Mouse (Mus musculus) layer of hippocampus, postnatal 10 days (tissue): ENCODE results near the gene Gm10715. TPM values are rescaled to one million over a fixed set of nuclear protein-coding genes. Genes with fewer than 3 reads are reported as not detected.
A peak's percentile ranks its signal among the peaks of the same experiment; 100 is the strongest.
"Not testable (repeated sequence)": the region's sequence is repeated elsewhere in the genome, so short reads cannot be mapped to it uniquely, and the experiment has no call there.

Experiments
- DNase-seq, 2 experiments: peaks; one replicate each; pipeline ENCODE4 v3.0.0; 2021; ENCODE audit warnings: low spot score in 2 of 2
- long read RNA-seq: library from polyadenylated mRNA; stranded (forward); transcript quantifications from one replicate; pipeline ENCODE4 v2.0.0, GENCODE M21; 2023
- total RNA-seq, 2 experiments: library from RNA; stranded (reverse); gene quantifications; 2 replicates each; pipeline ENCODE4 v1.2.3; 2021

Gm10715 gene
- not detected for total RNA-seq
- long read RNA-seq = 0 reads

DNA sequence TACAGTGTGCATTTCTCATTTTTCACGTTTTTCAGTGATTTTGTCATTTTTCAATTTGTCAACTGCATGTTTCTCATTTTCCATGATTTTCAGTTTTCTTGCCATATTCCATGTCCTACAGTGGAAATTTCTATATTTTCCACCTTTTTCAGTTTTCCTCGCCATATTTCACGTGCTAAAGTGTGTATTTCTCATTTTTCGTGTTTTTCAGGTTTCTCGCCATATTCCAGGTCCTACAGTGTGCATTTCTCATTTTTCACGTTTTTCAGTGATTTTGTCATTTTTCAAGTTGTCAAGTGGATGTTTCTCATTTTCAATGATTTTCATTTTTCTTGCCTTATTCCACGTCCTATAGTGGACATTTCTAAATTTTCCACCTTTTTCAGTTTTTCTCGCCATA is at the start of gene Gm10715:
Gene Gm10715, plus strand, starts transcription at position 301 of the 400 bp plus-strand sequence.
- not testable (repeated sequence) for DNase-seq

DNA sequence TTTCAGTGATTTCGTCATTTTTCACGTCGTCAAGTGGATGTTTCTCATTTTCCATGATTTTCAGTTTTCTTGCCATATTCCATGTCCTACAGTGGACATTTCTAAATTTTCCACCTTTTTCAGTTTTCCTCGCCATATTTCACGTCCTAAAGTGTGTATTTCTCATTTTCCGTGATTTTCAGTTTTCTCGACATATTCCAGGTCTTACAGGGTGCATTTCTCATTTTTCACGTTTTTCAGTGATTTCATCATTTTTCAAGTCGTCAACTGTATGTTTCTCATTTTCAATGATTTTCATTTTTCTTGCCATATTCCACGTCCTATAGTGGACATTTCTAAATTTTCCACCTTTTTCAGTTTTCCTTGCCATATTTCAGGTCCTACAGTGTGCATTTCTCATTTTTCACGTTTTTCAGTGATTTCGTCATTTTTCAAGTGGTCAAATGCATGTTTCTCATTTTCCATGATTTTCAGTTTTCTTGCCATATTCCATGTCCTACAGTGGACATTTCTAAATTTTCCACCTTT is 36.2 kb upstream of the Gm10715 start, which contains the start of gene Gm10722:
Gene Gm10722, plus strand, starts transcription at position 478 of the 528 bp plus-strand sequence.
- peak; percentile 14 to 23 for DNase-seq

DNA sequence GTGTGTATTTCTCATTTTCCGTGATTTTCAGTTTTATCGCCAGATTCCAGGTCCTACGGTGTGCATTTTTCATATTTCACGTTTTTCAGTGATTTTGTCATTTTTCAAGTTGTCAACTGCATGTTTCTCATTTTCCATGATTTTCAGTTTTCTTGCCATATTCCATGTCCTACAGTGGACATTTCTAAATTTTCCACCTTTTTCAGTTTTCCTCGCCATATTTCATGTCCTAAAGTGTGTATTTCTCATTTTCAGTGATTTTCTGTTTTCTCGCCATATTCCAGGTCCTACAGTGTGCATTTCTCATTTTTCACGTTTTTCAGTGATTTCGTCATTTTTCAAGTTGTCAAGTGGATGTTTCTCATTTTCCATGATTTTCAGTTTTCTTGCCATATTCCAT is 35.7 kb upstream of the Gm10715 start:
- DNase-seq = peak; percentile 8 to 14

DNA sequence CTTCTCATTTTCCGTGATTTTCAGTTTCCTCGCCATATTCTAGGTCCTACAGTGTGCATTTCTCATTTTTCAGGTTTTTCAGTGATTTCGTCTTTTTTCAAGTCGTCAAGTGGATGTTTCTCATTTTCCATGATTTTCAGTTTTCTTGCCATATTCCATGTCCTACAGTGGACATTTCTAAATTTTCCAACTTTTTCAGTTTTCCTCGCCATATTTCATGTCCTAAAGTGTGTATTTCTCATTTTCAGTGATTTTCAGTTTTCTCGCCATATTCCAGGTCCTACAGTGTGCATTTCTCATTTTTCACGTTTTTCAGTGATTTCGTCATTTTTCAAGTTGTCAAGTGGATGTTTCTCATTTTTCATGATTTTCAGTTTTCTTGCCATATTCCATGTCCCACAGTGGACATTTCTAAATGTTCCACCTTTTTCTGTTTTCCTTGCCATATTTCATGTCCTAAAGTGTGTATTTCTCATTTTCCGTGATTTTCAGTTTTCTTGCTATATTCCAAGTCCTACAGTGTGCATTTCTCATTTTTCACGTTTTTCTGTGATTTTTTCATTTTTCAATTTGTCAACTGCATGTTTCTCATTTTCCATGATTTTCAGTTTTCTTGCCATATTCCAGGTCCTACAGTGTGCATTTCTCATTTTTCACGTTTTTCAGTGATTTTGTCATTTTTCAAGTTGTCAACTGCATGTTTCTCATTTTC is 34.6 kb upstream of the Gm10715 start:
- peak; percentile 98 for DNase-seq

DNA sequence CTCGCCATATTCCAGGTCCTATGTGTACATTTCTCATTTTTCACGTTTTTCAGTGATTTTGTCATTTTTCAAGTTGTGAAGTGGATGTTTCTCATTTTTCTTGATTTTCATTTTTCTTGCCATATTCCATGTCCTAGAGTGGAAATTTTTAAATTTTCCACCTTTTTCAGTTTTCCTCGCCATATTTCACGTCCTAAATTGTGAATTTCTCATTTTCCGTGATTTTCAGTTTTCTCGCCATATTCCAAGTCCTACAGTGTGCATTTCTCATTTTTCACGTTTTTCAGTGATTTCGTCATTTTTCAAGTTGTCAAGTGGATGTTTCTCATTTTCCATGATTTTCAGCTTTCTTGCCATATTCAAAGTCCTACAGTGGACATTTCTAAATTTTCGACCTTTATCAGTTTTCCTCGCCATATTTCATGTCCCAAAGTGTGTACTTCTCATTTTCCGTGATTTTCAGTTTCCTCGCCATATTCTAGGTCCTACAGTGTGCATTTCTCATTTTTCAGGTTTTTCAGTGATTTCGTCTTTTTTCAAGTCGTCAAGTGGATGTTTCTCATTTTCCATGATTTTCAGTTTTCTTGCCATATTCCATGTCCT is 33.8 kb upstream of the Gm10715 start, which contains the start of gene Gm11168:
Gene Gm11168, plus strand, starts transcription at position 553 of the 603 bp plus-strand sequence.
- DNase-seq = not testable (repeated sequence)

DNA sequence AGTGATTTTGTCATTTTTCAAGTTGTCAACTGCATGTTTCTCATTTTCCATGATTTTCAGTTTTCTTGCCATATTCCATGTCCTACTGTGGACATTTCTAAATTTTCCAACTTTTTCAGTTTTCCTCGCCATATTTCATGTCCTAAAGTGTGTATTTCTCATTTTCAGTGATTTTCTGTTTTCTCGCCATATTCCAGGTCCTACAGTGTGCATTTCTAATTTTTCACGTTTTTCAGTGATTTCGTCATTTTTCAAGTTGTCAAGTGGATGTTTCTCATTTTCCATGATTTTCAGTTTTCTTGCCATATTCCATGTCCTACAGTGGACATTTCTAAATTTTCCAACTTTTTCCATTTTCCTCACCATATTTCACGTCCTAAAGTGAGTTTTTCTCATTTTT is 30.5 kb upstream of the Gm10715 start:
- not testable (repeated sequence) for DNase-seq

DNA sequence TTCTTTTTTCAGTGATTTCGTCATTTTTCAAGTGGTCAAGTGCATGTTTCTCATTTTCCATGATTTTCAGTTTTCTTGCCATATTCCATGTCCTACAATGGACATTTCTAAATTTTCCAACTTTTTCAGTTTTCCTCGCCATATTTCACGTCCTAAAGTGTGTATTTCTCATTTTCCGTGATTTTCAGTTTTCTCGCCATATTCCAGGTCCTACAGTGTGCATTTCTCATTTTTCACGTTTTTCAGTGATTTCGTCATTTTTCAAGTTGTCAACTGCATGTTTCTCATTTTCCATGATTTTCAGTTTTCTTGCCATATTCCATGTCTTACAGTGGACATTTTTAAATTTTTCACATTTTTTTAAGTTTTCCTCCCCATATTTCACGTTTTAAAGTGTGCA is 30.0 kb upstream of the Gm10715 start:
- peak; percentile 94 to 96 for DNase-seq

DNA sequence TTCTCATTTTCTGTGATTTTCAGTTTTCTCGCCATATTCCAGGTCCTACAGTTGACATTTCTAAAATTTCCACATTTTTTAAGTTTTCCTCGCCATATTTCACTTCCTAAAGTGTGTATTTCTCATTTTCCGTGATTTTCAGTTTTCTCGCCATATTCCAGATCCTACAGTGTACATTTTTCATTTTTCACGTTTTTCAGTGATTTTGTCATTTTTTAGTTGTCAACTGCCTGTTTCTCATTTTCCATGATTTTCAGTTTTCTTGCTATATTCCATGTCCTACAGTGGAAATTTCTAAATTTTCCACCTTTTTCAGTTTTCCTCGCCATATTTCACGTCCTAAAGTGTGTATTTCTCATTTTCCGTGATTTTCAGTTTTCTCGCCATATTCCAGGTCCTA is 29.4 kb upstream of the Gm10715 start:
- DNase-seq = not testable (repeated sequence)

GRCm38 (mm10) chr9:3009331-3009730 is 27.3 kb upstream of the Gm10715 start:
- DNase-seq = not testable (repeated sequence)

- DNase-seq = not testable (repeated sequence)
These were observed 24.5 kb upstream of the Gm10715 start for GRCm38 (mm10) chr9:3012054-3012621.

DNA sequence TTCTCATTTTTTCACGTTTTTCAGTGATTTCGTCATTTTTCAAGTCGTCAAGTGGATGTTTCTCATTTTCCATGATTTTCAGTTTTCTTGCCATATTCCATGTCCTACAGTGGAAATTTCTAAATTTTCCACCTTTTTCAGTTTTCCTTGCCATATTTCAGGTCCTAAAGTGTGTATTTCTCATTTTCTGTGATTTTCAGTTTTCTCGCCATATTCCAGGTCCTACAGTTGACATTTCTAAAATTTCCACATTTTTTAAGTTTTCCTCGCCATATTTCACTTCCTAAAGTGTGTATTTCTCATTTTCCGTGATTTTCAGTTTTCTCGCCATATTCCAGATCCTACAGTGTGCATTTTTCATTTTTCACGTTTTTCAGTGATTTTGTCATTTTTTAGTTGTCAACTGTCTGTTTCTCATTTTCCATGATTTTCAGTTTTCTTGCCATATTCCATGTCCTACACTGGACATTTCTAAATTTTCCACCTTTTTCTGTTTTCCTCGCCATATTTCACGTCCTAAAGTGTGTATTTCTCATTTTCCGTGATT is 23.9 kb upstream of the Gm10715 start, which contains the start of gene Gm10721:
Gene Gm10721, plus strand, starts transcription at position 408 of the 547 bp plus-strand sequence.
- not testable (repeated sequence) for DNase-seq

GRCm38 (mm10) chr9:3015354-3015753 is 21.3 kb upstream of the Gm10715 start, which contains the start of gene Gm10720:
Gene Gm10720, plus strand, starts transcription at chr9:3015654.
- not testable (repeated sequence) for DNase-seq

DNA sequence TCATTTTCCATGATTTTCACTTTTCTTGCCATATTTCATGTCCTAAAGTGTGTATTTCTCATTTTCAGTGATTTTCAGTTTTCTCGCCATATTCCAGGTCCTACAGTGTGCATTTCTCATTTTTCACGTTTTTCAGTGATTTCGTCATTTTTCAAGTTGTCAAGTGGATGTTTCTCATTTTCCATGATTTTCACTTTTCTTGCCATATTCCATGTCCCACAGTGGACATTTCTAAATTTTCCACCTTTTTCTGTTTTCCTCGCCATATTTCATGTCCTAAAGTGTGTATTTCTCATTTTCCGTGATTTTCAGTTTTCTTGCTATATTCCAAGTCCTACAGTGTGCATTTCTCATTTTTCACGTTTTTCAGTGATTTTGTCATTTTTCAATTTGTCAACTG is 20.8 kb upstream of the Gm10715 start:
- not testable (repeated sequence) for DNase-seq

DNA sequence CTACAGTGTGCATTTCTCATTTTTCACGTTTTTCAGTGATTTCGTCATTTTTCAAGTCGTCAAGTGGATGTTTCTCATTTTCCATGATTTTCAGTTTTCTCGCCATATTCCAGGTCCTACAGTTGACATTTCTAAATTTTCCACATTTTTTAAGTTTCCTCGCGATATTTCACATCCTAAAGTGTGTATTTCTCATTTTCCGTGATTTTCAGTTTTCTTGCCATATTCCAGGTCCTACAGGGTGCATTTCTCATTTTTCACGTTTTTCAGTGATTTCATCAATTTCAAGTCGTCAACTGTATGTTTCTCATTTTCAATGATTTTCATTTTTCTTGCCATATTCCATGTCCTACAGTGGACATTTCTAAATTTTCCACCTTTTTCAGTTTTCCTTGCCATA is 19.6 kb upstream of the Gm10715 start, which contains the start of gene Gm10719:
Gene Gm10719, plus strand, starts transcription at position 301 of the 400 bp plus-strand sequence.
- DNase-seq = not testable (repeated sequence)

GRCm38 (mm10) chr9:3018944-3019343 is 17.7 kb upstream of the Gm10715 start:
- DNase-seq = peak; percentile 4 to 13

DNA sequence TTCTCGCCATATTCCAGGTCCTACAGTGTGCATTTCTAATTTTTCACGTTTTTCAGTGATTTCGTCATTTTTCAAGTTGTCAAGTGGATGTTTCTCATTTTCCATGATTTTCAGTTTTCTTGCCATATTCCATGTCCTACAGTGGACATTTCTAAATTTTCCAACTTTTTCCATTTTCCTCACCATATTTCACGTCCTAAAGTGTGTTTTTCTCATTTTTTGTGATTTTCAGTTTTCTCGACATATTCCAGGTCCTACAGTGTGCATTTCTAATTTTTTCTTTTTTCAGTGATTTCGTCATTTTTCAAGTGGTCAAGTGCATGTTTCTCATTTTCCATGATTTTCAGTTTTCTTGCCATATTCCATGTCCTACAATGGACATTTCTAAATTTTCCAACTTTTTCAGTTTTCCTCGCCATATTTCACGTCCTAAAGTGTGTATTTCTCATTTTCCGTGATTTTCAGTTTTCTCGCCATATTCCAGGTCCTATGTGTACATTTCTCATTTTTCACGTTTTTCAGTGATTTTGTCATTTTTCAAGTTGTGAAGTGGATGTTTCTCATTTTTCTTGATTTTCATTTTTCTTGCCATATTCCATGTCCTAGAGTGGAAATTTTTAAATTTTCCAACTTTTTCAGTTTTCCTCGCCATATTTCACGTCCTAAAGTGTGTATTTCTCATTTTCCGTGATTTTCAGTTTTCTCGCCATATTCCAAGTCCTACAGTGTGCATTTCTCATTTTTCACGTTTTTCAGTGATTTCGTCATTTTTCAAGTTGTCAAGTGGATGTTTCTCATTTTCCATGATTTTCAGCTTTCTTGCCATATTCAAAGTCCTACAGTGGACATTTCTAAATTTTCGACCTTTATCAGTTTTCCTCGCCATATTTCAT is 16.6 kb upstream of the Gm10715 start:
- DNase-seq = peak; percentile 37 to 58

DNA sequence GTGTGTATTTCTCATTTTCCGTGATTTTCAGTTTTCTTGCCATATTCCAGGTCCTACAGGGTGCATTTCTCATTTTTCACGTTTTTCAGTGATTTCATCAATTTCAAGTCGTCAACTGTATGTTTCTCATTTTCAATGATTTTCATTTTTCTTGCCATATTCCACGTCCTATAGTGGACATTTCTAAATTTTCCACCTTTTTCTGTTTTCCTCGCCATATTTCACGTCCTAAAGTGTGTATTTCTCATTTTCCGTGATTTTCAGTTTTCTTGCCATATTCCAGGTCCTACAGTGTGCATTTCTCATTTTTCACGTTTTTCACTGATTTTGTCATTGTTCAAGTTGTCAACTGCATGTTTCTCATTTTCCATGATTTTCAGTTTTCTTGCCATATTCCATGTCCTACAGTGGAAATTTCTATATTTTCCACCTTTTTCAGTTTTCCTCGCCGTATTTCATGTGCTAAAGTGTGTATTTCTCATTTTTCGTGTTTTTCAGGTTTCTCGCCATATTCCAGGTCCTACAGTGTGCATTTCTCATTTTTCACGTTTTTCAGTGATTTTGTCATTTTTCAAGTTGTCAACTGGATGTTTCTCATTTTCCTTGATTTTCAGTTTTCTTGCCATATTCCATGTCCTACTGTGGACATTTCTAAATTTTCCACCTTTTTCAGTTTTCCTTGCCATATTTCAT is 14.2 kb upstream of the Gm10715 start:
- DNase-seq = peak; percentile 65 to 70

GRCm38 (mm10) chr9:3023312-3023984 is 13.2 kb upstream of the Gm10715 start, which contains the start of gene Gm10718:
Gene Gm10718, plus strand, starts transcription at chr9:3023547.
- peak; percentile 4 to 14 for DNase-seq
